Mouse (Mus musculus): Measurements from ENCODE around the gene Qsox2. TPM values are rescaled to one million over a fixed set of nuclear protein-coding genes. Genes with fewer than 3 reads are reported as not detected.

Gene Qsox2
- polyA plus RNA-seq (2012; rRNA removed): 22.0 TPM in 2 replicates

GRCm38 (mm10) chr2:26237290-26237782, at the start of gene Qsox2:
TSS of gene Qsox2 (minus strand) at chr2:26237525.
- Histone ChIP-seq H3K27ac (ENCODE audit: insufficient read depth, low read length) (no peak within 1 kb of the TSS), H3K4me3 (ENCODE audit: insufficient read depth, low read length) (peak within 1 kb of the TSS; percentile 49), H3K4me1 (ENCODE audit: control insufficient read depth, insufficient read depth, low read length) (peaks cover 5% of the 10 kb centered on the region; the same call in 1 of the 2 replicates)
- peak; percentile 67; the same call in 1 of the 2 replicates for TF ChIP-seq POLR2A (IDR thresholded peaks at IDR 0.05; ENCODE audit: extremely low read depth, insufficient read depth, low read length)
- no peak for TF ChIP-seq CTCF (IDR thresholded peaks at IDR 0.05; ENCODE audit: extremely low read depth, insufficient read depth, low read length)

GRCm38 (mm10) chr2:26286391-26286790, 49.1 kb upstream of the Qsox2 start:
- H3K4me3 ChIP-seq (ENCODE audit: insufficient read depth, low read length): no peak overlapping the region
- no peak overlapping the region for H3K27ac ChIP-seq (ENCODE audit: insufficient read depth, low read length)
- no peaks in the 10 kb centered on the region for H3K4me1 ChIP-seq (ENCODE audit: control insufficient read depth, insufficient read depth, low read length)
- TF ChIP-seq CTCF (IDR thresholded peaks at IDR 0.05; ENCODE audit: extremely low read depth, insufficient read depth, low read length): no peak
- no peak for TF ChIP-seq POLR2A (IDR thresholded peaks at IDR 0.05; ENCODE audit: extremely low read depth, insufficient read depth, low read length)

GRCm38 (mm10) chr2:26285804-26286203, 48.5 kb upstream of the Qsox2 start:
- TF ChIP-seq POLR2A (IDR thresholded peaks at IDR 0.05; ENCODE audit: extremely low read depth, insufficient read depth, low read length) (no peak), CTCF (IDR thresholded peaks at IDR 0.05; ENCODE audit: extremely low read depth, insufficient read depth, low read length) (no peak)
- Histone ChIP-seq H3K4me3 (ENCODE audit: insufficient read depth, low read length) (no peak overlapping the region), H3K27ac (ENCODE audit: insufficient read depth, low read length) (no peak overlapping the region), H3K4me1 (ENCODE audit: control insufficient read depth, insufficient read depth, low read length) (no peaks in the 10 kb centered on the region)

- Histone ChIP-seq H3K4me1 (ENCODE audit: control insufficient read depth, insufficient read depth, low read length) (no peaks in the 10 kb centered on the region), H3K4me3 (ENCODE audit: insufficient read depth, low read length) (no peak overlapping the region), H3K27ac (ENCODE audit: insufficient read depth, low read length) (no peak overlapping the region)
- TF ChIP-seq CTCF (IDR thresholded peaks at IDR 0.05; ENCODE audit: extremely low read depth, insufficient read depth, low read length): no peak
- TF ChIP-seq POLR2A (IDR thresholded peaks at IDR 0.05; ENCODE audit: extremely low read depth, insufficient read depth, low read length): no peak
Observed at GRCm38 (mm10) chr2:26280594-26280993, 43.3 kb upstream of the Qsox2 start.

DNA sequence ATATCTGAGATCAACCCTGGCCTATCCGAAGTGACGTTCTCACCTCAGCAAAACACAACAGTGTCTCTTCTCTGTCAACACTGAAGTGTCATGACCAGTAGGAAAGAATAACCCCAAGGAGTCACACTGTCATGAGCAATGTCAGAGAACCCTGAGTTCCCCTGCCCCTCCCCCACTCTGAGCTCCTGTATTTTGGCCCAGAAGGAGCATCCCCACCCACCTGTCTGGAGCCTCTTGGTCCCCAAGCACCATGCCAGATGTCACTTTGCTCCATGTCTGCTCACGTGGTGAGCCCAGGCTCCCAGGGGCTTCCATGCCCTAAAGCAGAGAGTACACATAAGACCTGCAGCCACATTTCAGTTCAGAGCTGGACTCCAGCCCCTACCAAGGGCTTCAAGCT, 42.4 kb upstream of the Qsox2 start:
- Histone ChIP-seq H3K27ac (ENCODE audit: insufficient read depth, low read length) (no peak overlapping the region), H3K4me3 (ENCODE audit: insufficient read depth, low read length) (no peak overlapping the region), H3K4me1 (ENCODE audit: control insufficient read depth, insufficient read depth, low read length) (no peaks in the 10 kb centered on the region)
- TF ChIP-seq POLR2A (IDR thresholded peaks at IDR 0.05; ENCODE audit: extremely low read depth, insufficient read depth, low read length): no peak
- TF ChIP-seq CTCF (IDR thresholded peaks at IDR 0.05; ENCODE audit: extremely low read depth, insufficient read depth, low read length): no peak

DNA sequence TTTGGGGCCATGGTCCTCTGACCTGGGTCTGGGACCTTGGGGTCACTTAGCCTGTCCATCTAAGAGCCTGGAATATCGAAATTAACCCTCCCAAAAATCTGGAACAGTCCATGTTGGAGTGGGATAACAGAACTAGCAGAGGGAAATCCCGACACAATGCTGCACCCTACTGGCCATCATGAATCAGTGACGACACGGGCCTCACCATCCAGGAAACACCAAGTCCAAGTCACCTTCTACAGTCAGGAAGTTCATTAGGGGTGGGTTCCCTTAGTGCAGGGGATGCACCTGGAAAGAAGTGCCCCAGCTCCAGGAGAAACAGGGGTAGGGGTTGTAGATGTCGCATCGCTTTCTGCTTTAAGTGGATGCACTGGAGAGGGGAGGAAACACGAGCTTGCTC, 36.3 kb upstream of the Qsox2 start:
- TF ChIP-seq CTCF (IDR thresholded peaks at IDR 0.05; ENCODE audit: extremely low read depth, insufficient read depth, low read length): peak; percentile 92
- TF ChIP-seq POLR2A (IDR thresholded peaks at IDR 0.05; ENCODE audit: extremely low read depth, insufficient read depth, low read length): no peak
- Histone ChIP-seq H3K27ac (ENCODE audit: insufficient read depth, low read length) (no peak overlapping the region), H3K4me1 (ENCODE audit: control insufficient read depth, insufficient read depth, low read length) (no peaks in the 10 kb centered on the region), H3K4me3 (ENCODE audit: insufficient read depth, low read length) (no peak overlapping the region)

DNA sequence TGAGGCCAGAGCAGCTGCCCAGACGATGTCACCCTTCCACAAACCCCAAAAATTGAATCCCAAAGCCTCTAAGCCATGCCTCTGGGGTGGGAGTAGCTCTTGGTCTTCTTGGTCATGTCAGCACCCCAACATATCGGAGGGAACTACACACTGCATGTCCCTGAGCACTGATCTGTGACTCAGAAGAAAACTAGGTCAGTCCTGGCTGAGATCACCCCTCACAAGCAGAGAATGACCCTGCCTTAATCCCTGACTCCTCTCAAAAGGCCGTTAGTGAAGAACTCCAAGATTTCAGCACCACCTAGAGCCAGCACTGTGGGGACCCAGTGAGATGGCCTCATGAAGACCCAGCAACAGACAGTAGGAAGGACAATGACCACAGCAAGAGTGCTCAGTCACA, 30.9 kb upstream of the Qsox2 start:
- H3K4me1 ChIP-seq (ENCODE audit: control insufficient read depth, insufficient read depth, low read length): no peaks in the 10 kb centered on the region
- H3K4me3 ChIP-seq (ENCODE audit: insufficient read depth, low read length): no peak overlapping the region
- H3K27ac ChIP-seq (ENCODE audit: insufficient read depth, low read length): no peak overlapping the region
- TF ChIP-seq POLR2A (IDR thresholded peaks at IDR 0.05; ENCODE audit: extremely low read depth, insufficient read depth, low read length) (no peak), CTCF (IDR thresholded peaks at IDR 0.05; ENCODE audit: extremely low read depth, insufficient read depth, low read length) (no peak)

GRCm38 (mm10) chr2:26266066-26266742, 28.9 kb upstream of the Qsox2 start:
- no peaks in the 10 kb centered on the region for H3K4me1 ChIP-seq (ENCODE audit: control insufficient read depth, insufficient read depth, low read length)
- no peak overlapping the region for H3K27ac ChIP-seq (ENCODE audit: insufficient read depth, low read length)
- TF ChIP-seq CTCF (IDR thresholded peaks at IDR 0.05; ENCODE audit: extremely low read depth, insufficient read depth, low read length): no peak
- TF ChIP-seq POLR2A (IDR thresholded peaks at IDR 0.05; ENCODE audit: extremely low read depth, insufficient read depth, low read length): no peak
- no peak overlapping the region for H3K4me3 ChIP-seq (ENCODE audit: insufficient read depth, low read length)

- H3K4me1 ChIP-seq (ENCODE audit: control insufficient read depth, insufficient read depth, low read length): no peaks in the 10 kb centered on the region
- H3K27ac ChIP-seq (ENCODE audit: insufficient read depth, low read length): no peak overlapping the region
- H3K4me3 ChIP-seq (ENCODE audit: insufficient read depth, low read length): no peak overlapping the region
- TF ChIP-seq POLR2A (IDR thresholded peaks at IDR 0.05; ENCODE audit: extremely low read depth, insufficient read depth, low read length) (no peak), CTCF (IDR thresholded peaks at IDR 0.05; ENCODE audit: extremely low read depth, insufficient read depth, low read length) (no peak)
Observed at GRCm38 (mm10) chr2:26265095-26265494, 27.8 kb upstream of the Qsox2 start.

DNA sequence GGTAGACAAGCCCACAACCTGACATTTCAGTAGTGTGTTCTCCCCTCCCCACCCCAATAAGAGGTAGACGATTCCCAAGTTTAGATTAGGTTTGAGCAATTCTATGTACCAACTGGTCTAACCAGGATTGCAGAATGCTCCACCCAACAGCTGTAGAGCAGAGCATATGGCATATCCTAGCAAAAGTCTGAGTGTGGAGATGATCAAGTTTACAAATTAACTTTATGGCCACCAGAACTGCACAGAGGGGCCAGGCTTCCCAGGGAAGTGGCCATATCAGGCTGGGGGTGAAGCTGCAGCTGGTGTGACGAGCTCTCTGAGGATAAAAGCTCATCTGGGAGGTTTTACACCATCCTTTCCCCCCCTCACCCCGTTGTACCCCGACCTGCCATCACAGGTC, 27.3 kb upstream of the Qsox2 start:
- Histone ChIP-seq H3K27ac (ENCODE audit: insufficient read depth, low read length) (no peak overlapping the region), H3K4me3 (ENCODE audit: insufficient read depth, low read length) (no peak overlapping the region), H3K4me1 (ENCODE audit: control insufficient read depth, insufficient read depth, low read length) (no peaks in the 10 kb centered on the region)
- no peak for TF ChIP-seq CTCF (IDR thresholded peaks at IDR 0.05; ENCODE audit: extremely low read depth, insufficient read depth, low read length)
- TF ChIP-seq POLR2A (IDR thresholded peaks at IDR 0.05; ENCODE audit: extremely low read depth, insufficient read depth, low read length): no peak

All from cortical plate, adult 2 months (tissue).